27 mouse cellular contexts compared by ENCODE assay signal in the genomic region with DNA sequence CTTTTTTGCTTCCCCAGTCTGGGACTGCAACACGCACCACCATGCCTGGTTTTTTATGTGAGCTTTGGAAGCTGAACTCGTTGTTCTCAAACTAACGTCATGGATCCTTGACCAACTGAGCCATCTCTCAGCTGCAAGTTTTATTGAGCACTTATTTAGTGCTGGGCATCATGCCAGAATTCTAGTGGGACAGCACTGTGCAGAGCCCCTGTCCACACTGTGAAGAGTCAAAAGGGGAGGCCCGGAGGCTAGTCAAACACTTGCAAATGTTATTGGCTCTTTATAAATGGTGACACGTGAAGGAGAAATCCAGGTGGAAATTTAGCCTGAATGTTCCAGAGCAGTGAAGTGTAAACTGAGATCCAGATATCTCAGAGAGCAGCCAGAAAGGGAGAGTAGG.
DNase-seq lines count a peak whose midpoint lies in the region; ATAC-seq and TF ChIP-seq lines count a peak whose summit lies in the region.
"Had no signal": no experiment of that assay in that cellular context is flagged by ENCODE, and none has a peak within 500 bp of the region (broad histone marks: within the 10 kb centered on the region; RNA-seq: fewer than 3 reads in every experiment).

No protein-coding gene starts in this region.

- no peaks in the 10 kb centered on the region for H3K36me3 ChIP-seq in hindbrain, embryonic 13.5 days
- no peaks in the 10 kb centered on the region for H3K36me3 ChIP-seq in hindbrain, embryonic 12.5 days
- H3K36me3 ChIP-seq in midbrain, postnatal 0 days (ENCODE audit: insufficient read depth, low read length), result no peaks in the 10 kb centered on the region
- no peaks in the 10 kb centered on the region for H3K36me3 ChIP-seq in midbrain, embryonic 11.5 days (ENCODE audit: control insufficient read depth, insufficient read depth, low read length)
- H3K36me3 ChIP-seq: embryonic facial prominence, embryonic 13.5 days; G1E; limb, embryonic 12.5 days; liver, embryonic 12.5 days; midbrain, embryonic 12.5 days had no signal

- H3K9ac ChIP-seq in hindbrain, embryonic 13.5 days, result no peak overlapping the region
- no peak overlapping the region for H3K9ac ChIP-seq in hindbrain, embryonic 12.5 days
- no peak overlapping the region for H3K9ac ChIP-seq in midbrain, postnatal 0 days (replicated peaks; ENCODE audit: low read length, poor library complexity, severe bottlenecking)
- H3K9ac ChIP-seq in midbrain, embryonic 11.5 days (ENCODE audit: low read length), result no peak overlapping the region
- H3K9ac ChIP-seq: embryonic facial prominence, embryonic 13.5 days; kidney, embryonic 15.5 days; limb, embryonic 12.5 days; liver, embryonic 12.5 days; liver, postnatal 0 days; midbrain, embryonic 12.5 days had no signal

- peak overlapping the region; percentile 71 for H3K27ac ChIP-seq in hindbrain, embryonic 13.5 days
- no peak overlapping the region for H3K27ac ChIP-seq in hindbrain, embryonic 12.5 days
- H3K27ac ChIP-seq in midbrain, postnatal 0 days (ENCODE audit: low read depth, low read length), result no peak overlapping the region
- H3K27ac ChIP-seq in midbrain, embryonic 11.5 days (ENCODE audit: low read depth, low read length), result no peak overlapping the region
- H3K27ac ChIP-seq: embryonic facial prominence, embryonic 13.5 days; forebrain, embryonic 10.5 days; gastrocnemius, adult 2 months; kidney, embryonic 15.5 days; liver, embryonic 12.5 days; midbrain, embryonic 12.5 days had no signal

- H3K9me3 ChIP-seq in hindbrain, embryonic 13.5 days, result no peaks in the 10 kb centered on the region
- 0 out of 2 replicates have a peak, but pooled peaks cover 6% of the 10 kb centered on the region for H3K9me3 ChIP-seq in hindbrain, embryonic 12.5 days (replicated peaks)
- no peaks in the 10 kb centered on the region for H3K9me3 ChIP-seq in midbrain, postnatal 0 days (ENCODE audit: low read length)
- no peaks in the 10 kb centered on the region for H3K9me3 ChIP-seq in midbrain, embryonic 11.5 days (ENCODE audit: control insufficient read depth, low read length)
- H3K9me3 ChIP-seq: liver, embryonic 12.5 days had no signal

- H3K4me1 ChIP-seq in hindbrain, embryonic 13.5 days (replicated peaks), result peaks cover 7% of the 10 kb centered on the region
- 0 out of 2 replicates have a peak, but pooled peaks cover 3% of the 10 kb centered on the region for H3K4me1 ChIP-seq in hindbrain, embryonic 12.5 days
- 0 out of 2 replicates have a peak, but pooled peaks cover 3% of the 10 kb centered on the region for H3K4me1 ChIP-seq in midbrain, postnatal 0 days (ENCODE audit: insufficient read depth, low read length)
- no peaks in the 10 kb centered on the region for H3K4me1 ChIP-seq in midbrain, embryonic 11.5 days (ENCODE audit: control insufficient read depth, insufficient read depth, low read length)

- no peak overlapping the region for H3K4me2 ChIP-seq in hindbrain, embryonic 13.5 days
- H3K4me2 ChIP-seq in hindbrain, embryonic 12.5 days (replicated peaks), result no peak overlapping the region
- no peak overlapping the region for H3K4me2 ChIP-seq in midbrain, postnatal 0 days (ENCODE audit: low read depth, low read length, poor library complexity, severe bottlenecking)
- H3K4me2 ChIP-seq in midbrain, embryonic 11.5 days, result no peak overlapping the region
- H3K4me2 ChIP-seq: embryonic facial prominence, embryonic 13.5 days; heart, embryonic 11.5 days; kidney, embryonic 15.5 days; limb, embryonic 12.5 days; liver, embryonic 12.5 days; midbrain, embryonic 12.5 days had no signal

- H3K4me3 ChIP-seq in hindbrain, embryonic 13.5 days, result no peak overlapping the region
- H3K4me3 ChIP-seq in hindbrain, embryonic 12.5 days, result no peak overlapping the region
- H3K4me3 ChIP-seq in midbrain, postnatal 0 days (ENCODE audit: low read depth, low read length), result no peak overlapping the region
- H3K4me3 ChIP-seq in midbrain, embryonic 11.5 days (ENCODE audit: low read depth, low read length), result no peak overlapping the region
- H3K4me3 ChIP-seq: embryonic facial prominence, embryonic 13.5 days; forebrain, embryonic 10.5 days; gastrocnemius, adult 2 months; kidney, embryonic 15.5 days; limb, embryonic 12.5 days; liver, embryonic 12.5 days; midbrain, embryonic 12.5 days had no signal

- DNase-seq in kidney, adult 9 months, result peak; percentile 40
- no peak for DNase-seq in kidney, adult 11 months
- DNase-seq in midbrain, postnatal 0 days (ENCODE audit: low spot score), result peak; percentile 21
- no peak for DNase-seq in midbrain, embryonic 11.5 days (ENCODE audit: low spot score, missing footprints)
- no peak for DNase-seq in urinary bladder, postnatal 25 days (ENCODE audit: low spot score)
- DNase-seq: adrenal gland, adult 8-10 months; cerebellum, adult 9-10 months; gastrocnemius, adult 2 months; gastrocnemius, postnatal 36 days; heart, adult 18-20 months; heart, postnatal 36 days; layer of hippocampus, postnatal 36 days; liver, postnatal 0 days; lung, postnatal 36 days; thymus, adult 2 months; thymus, postnatal 36 days had no signal

- TF ChIP-seq CTCF in midbrain, postnatal 0 days (IDR thresholded peaks at IDR 0.05), result no peak

- ATAC-seq in hindbrain, embryonic 13.5 days (ENCODE audit: low FRiP score), result no peak
- no peak for ATAC-seq in hindbrain, embryonic 12.5 days (ENCODE audit: low FRiP score)
- no peak for ATAC-seq in midbrain, postnatal 0 days (ENCODE audit: low FRiP score)
- no peak for ATAC-seq in midbrain, embryonic 11.5 days (ENCODE audit: low FRiP score)
- ATAC-seq: inflammation-experienced regulatory T-cells, adult 6 months; liver, embryonic 12.5 days; liver, postnatal 0 days had no signal

- 85% methylated on average over 5 of the region's 5 CpGs for WGBS in hindbrain, embryonic 13.5 days
- 85% methylated on average over 5 of the region's 5 CpGs for WGBS in hindbrain, embryonic 12.5 days
- 84% methylated on average over 5 of the region's 5 CpGs for WGBS in midbrain, postnatal 0 days
- 92% methylated on average over 5 of the region's 5 CpGs for WGBS in midbrain, embryonic 11.5 days

- H3K27me3 ChIP-seq in hindbrain, embryonic 13.5 days, result no peaks in the 10 kb centered on the region
- no peaks in the 10 kb centered on the region for H3K27me3 ChIP-seq in hindbrain, embryonic 12.5 days
- H3K27me3 ChIP-seq in midbrain, postnatal 0 days (ENCODE audit: insufficient read depth, low read length), result no peaks in the 10 kb centered on the region
- no peaks in the 10 kb centered on the region for H3K27me3 ChIP-seq in midbrain, embryonic 11.5 days (ENCODE audit: control insufficient read depth, insufficient read depth, low read length)
- H3K27me3 ChIP-seq: embryonic facial prominence, embryonic 13.5 days; kidney, embryonic 15.5 days; limb, embryonic 12.5 days; liver, embryonic 12.5 days; midbrain, embryonic 12.5 days had no signal

Comparison
In these comparisons a context has a peak if more than half of its experiments do, and no peak if none do; other contexts are left out.
1. DNase-seq: peak in kidney, adult 9 months (single experiment) and midbrain, postnatal 0 days (single experiment); none in kidney, adult 11 months (single experiment), midbrain, embryonic 11.5 days (single experiment) and urinary bladder, postnatal 25 days (single experiment).